Mouse (Mus musculus) spleen, postnatal 4 days (tissue): ENCODE data around the gene Cdiptos.

Experiments used
- DNase-seq, 2 experiments: peaks; one replicate each; pipeline ENCODE4 v3.0.0; 2022; ENCODE audit warnings: low spot score in 2 of 2

Cdiptos gene

DNA sequence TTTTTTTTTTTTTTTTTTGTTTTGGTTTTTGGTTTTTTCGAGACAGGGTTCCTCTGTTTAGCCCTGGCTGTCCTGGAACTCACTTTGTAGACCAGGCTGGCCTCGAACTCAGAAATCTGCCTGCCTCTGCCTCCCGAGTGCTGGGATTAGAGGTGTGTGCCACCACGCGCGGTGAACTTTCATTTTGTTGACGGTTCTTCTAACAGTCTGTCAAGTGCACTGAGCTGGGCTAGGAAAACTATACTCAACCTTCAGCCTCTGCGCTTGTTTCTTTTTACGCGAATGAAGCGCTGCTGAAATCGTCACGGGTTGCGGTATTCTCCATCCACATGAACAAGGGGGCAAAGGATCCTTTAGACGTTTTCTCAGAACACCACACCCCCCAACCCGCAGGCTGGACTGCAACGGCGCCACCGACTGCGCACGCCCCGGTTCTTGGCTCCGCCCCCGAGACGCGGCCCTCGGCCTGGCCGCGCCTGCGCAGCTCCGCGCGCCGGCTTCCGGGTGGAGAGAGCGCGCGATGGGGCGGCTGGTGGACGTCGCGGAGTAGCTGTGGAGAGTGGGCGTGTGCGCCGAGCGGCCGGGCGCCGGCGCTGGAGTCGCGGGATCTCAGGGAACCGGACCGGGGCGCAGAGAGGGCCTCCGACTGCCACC, 47.4 kb downstream of the Cdiptos start, which contains the start of gene Kctd13:
Kctd13 (plus strand) TSS at position 496 of the 654 bp plus-strand sequence.
- peak; percentile 93 to 97 for DNase-seq

DNA sequence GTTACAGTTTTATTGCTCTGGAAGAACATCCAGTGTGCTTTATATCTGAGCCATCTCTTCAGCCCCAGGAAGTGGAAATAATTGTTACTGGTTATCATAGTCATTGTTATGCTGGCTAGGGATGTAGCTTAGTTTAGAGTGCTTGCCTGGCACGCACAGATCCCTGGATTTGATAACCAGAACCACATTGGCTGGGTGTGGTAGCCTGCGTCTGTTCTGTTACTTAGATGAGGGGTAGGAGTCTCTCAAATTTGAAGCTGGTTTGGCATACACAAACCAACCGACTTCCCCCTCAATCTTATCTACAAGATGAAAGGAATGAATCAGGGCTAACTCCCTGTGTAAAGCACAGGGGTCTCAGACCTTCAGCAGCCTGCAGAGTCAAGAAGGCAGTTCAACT, 49.6 kb downstream of the Cdiptos start:
- no peak for DNase-seq

DNA sequence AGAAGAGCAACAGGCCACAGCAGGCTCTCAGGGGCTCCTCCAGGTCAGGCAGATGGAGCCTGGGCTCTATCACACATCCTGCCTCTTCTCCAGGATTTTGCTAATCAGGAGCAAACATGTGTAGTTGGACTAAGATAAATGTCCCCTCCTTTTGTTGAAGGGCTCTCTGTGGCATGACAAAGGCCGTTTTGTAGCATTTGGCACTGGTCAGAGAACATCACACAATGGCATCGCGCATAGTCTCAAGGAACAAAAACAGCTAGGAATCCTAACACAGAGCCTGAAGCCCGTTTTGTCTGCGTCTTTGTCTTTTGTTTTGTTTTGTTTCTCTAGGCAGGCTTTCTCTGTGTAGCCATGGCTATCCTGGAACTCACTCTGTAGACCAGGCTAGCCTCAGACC, 51.9 kb downstream of the Cdiptos start:
- DNase-seq: no peak

GRCm38 (mm10) chr7:126922624-126923060, 53.3 kb downstream of the Cdiptos start, which contains the start of gene Tmem219:
Gene Tmem219, minus strand, starts transcription at chr7:126922917.
- no peak for DNase-seq
